Mouse (Mus musculus): ENCODE data around the gene Taf9. TPM values are rescaled to one million over a fixed set of nuclear protein-coding genes. Genes with fewer than 3 reads are reported as not detected.

Taf9 gene
- total and polyA plus RNA-seq, 2 experiments, result 0.67 to 2.5 TPM

GRCm38 (mm10) chr13:100698866-100699265 is 47.5 kb downstream of the Taf9 start:
- 96% methylated on average over 10 of the region's 10 CpGs for WGBS
- no peaks in the 10 kb centered on the region for H3K4me1 ChIP-seq (ENCODE audit: control insufficient read depth, insufficient read depth, low read length)
- no peak for DNase-seq (ENCODE audit: extremely low read depth, low read depth, low spot score)
- no peak overlapping the region for H3K27ac ChIP-seq (replicated peaks; ENCODE audit: insufficient read depth, low read depth, low read length)
- no peaks in the 10 kb centered on the region for H3K27me3 ChIP-seq (ENCODE audit: control insufficient read depth, insufficient read depth, low read length)
- peaks cover 44% of the 10 kb centered on the region for H3K36me3 ChIP-seq (ENCODE audit: control insufficient read depth, insufficient read depth, low read length)
- no peaks in the 10 kb centered on the region for H3K79me2 ChIP-seq (ENCODE audit: control insufficient read depth, insufficient read depth, low read length)
- H3K4me3 ChIP-seq (ENCODE audit: insufficient read depth, low read depth, low read length), result no peak overlapping the region
- TF ChIP-seq POLR2A (IDR thresholded peaks at IDR 0.05; ENCODE audit: extremely low read depth, insufficient read depth, low read length) (no peak), CTCF (IDR thresholded peaks at IDR 0.05; ENCODE audit: low read depth, low read length) (no peak)
- H3K9ac ChIP-seq (ENCODE audit: low read depth, low read length), result no peak overlapping the region

DNA sequence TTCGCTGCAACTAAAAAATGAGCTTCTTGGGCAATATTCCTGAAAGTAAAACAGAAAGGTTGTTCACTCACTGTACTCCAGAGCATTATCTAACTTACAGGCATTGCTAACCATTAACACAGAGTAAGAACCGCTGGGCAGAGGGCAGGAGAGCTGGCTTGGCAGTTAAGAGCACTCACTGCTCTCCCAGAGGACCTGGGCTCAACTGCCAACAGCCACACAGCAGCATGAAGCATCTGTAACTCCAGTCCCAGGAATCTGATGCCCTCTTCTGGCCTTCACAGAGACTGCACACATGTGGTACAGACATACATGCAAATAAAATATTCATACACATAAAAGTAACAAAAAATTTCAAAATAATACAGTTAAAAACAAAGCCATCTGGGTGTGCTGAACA is 52.1 kb downstream of the Taf9 start:
- H3K36me3 ChIP-seq (ENCODE audit: control insufficient read depth, insufficient read depth, low read length), result peaks cover 46% of the 10 kb centered on the region
- no peak overlapping the region for H3K9ac ChIP-seq (ENCODE audit: low read depth, low read length)
- 39% methylated on average over 2 of the region's 2 CpGs for WGBS
- no peak overlapping the region for H3K4me3 ChIP-seq (ENCODE audit: insufficient read depth, low read depth, low read length)
- no peak overlapping the region for H3K27ac ChIP-seq (replicated peaks; ENCODE audit: insufficient read depth, low read depth, low read length)
- TF ChIP-seq CTCF (IDR thresholded peaks at IDR 0.05; ENCODE audit: low read depth, low read length), result peak; percentile 28; the same call in 1 of the 2 replicates
- TF ChIP-seq POLR2A (IDR thresholded peaks at IDR 0.05; ENCODE audit: extremely low read depth, insufficient read depth, low read length), result no peak
- H3K4me1 ChIP-seq (ENCODE audit: control insufficient read depth, insufficient read depth, low read length), result no peaks in the 10 kb centered on the region
- no peaks in the 10 kb centered on the region for H3K79me2 ChIP-seq (ENCODE audit: control insufficient read depth, insufficient read depth, low read length)
- peak; percentile 69 for DNase-seq (ENCODE audit: extremely low read depth, low read depth, low spot score)
- no peaks in the 10 kb centered on the region for H3K27me3 ChIP-seq (ENCODE audit: control insufficient read depth, insufficient read depth, low read length)

Other genes starting within 250 kb of the Taf9 start
- 0.37 and 0.47 TPM in 2 replicates for gene Naip1, start 198.7 kb upstream of the Taf9 start, total RNA-seq (2014; rRNA removed)
- 0.05 and 0.10 TPM in 2 replicates for gene Naip1, start 198.7 kb upstream of the Taf9 start, polyA plus RNA-seq (2012; rRNA removed)
- 17.3 and 20.8 TPM in 2 replicates for gene Gtf2h2, start 159.0 kb upstream of the Taf9 start, total RNA-seq (2014; rRNA removed)
- 8.8 and 19.1 TPM in 2 replicates for gene Gtf2h2, start 159.0 kb upstream of the Taf9 start, polyA plus RNA-seq (2012; rRNA removed)
- gene Ocln, start 98.9 kb upstream of the Taf9 start, total RNA-seq (2014; rRNA removed), result 51.9 and 52.3 TPM in 2 replicates
- 6.1 and 7.3 TPM in 2 replicates for gene Ocln, start 98.9 kb upstream of the Taf9 start, polyA plus RNA-seq (2012; rRNA removed)
- gene Marveld2, start 34.6 kb upstream of the Taf9 start, total RNA-seq (2014; rRNA removed), result 6.2 and 9.5 TPM in 2 replicates
- gene Marveld2, start 34.6 kb upstream of the Taf9 start, polyA plus RNA-seq (2012; rRNA removed), result 6.4 and 8.6 TPM in 2 replicates
- 46.4 and 52.1 TPM in 2 replicates for gene Ak6, start 600 bp upstream of the Taf9 start, total RNA-seq (2014; rRNA removed)
- 20.3 and 20.9 TPM in 2 replicates for gene Ak6, start 600 bp upstream of the Taf9 start, polyA plus RNA-seq (2012; rRNA removed)
- 10.1 and 12.5 TPM in 2 replicates for gene Rad17, start 528 bp upstream of the Taf9 start, total RNA-seq (2014; rRNA removed)
- gene Rad17, start 528 bp upstream of the Taf9 start, polyA plus RNA-seq (2012; rRNA removed), result 1.8 and 2.5 TPM in 2 replicates
- gene Ccdc125, start 18.1 kb downstream of the Taf9 start, total RNA-seq (2014; rRNA removed), result 2.8 and 4.0 TPM in 2 replicates
- gene Ccdc125, start 18.1 kb downstream of the Taf9 start, polyA plus RNA-seq (2012; rRNA removed), result 1.7 and 2.2 TPM in 2 replicates
- gene Cdk7, start 79.4 kb downstream of the Taf9 start, total RNA-seq (2014; rRNA removed), result 13.1 and 15.1 TPM in 2 replicates
- gene Cdk7, start 79.4 kb downstream of the Taf9 start, polyA plus RNA-seq (2012; rRNA removed), result 7.0 and 8.5 TPM in 2 replicates
- 30.4 and 30.7 TPM in 2 replicates for gene Mrps36, start 93.1 kb downstream of the Taf9 start, total RNA-seq (2014; rRNA removed)
- gene Mrps36, start 93.1 kb downstream of the Taf9 start, polyA plus RNA-seq (2012; rRNA removed), result 14.7 and 27.1 TPM in 2 replicates
- 0.34 TPM in 1 of 2 replicates, not detected in the other for gene Cenph, start 124.3 kb downstream of the Taf9 start, total RNA-seq (2014; rRNA removed)
- gene Cenph, start 124.3 kb downstream of the Taf9 start, polyA plus RNA-seq (2012; rRNA removed), result 0.17 TPM in 1 of 2 replicates, not detected in the other
- gene Ccnb1, start 135.0 kb downstream of the Taf9 start, total RNA-seq (2014; rRNA removed), result 0.37 and 2.2 TPM in 2 replicates
- gene Ccnb1, start 135.0 kb downstream of the Taf9 start, polyA plus RNA-seq (2012; rRNA removed), result 0.16 and 0.26 TPM in 2 replicates
- gene Slc30a5, start 181.8 kb downstream of the Taf9 start, total RNA-seq (2014; rRNA removed), result 36.0 and 38.1 TPM in 2 replicates
- gene Slc30a5, start 181.8 kb downstream of the Taf9 start, polyA plus RNA-seq (2012; rRNA removed), result 14.5 and 15.6 TPM in 2 replicates